Comparison of ENCODE assay signal across 9 mouse cellular contexts in the genomic region with DNA sequence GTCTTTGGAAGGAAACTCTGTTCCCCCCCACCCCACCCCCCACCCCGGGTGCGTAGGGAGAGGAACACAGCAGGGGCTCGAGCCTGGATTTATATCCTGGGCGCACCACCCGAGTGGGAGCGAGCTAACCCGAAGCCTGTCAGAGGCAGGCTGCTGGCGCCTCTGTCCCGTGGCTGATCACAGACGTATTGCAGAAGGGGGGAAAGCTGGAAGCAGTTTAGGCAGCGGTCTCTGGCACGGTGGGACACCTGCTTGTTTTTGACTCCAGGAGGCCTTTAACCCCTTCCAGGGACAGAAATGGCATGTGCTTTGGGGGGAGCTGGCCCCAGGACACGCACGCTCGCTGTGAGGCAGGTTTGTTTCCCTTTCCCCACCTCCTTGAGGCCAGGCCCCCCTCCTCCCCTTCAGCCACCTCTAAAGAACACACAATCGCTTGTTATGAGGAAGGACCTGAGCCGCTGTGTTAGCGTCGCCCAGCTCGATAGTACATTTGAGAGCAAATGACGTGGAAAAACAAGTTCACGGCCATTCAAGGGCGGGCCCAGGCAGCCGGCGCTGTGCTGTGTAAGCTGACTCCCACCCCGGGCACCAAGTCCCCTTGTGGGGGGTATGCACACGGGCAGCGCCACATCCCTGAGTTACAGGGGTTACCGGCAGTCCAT. TPM values are rescaled to one million over a fixed set of nuclear protein-coding genes. Genes with fewer than 3 reads are reported as not detected.
DNase-seq lines count a peak whose midpoint lies in the region; ATAC-seq and TF ChIP-seq lines count a peak whose summit lies in the region.
"Had no signal": no experiment of that assay in that cellular context is flagged by ENCODE, and none has a peak within 500 bp of the region (broad histone marks: within the 10 kb centered on the region; RNA-seq: fewer than 3 reads in every experiment).

No protein-coding gene starts in this region.

- peak overlapping the region; percentile 41 for H3K9ac ChIP-seq in heart, embryonic 15.5 days
- H3K9ac ChIP-seq in limb, embryonic 13.5 days: peak overlapping the region; percentile 57
- 0 out of 2 replicates have a peak overlapping the region, but pooled peaks have one; percentile 19 for H3K9ac ChIP-seq in midbrain, postnatal 0 days (replicated peaks; ENCODE audit: low read length, poor library complexity, severe bottlenecking)

- ATAC-seq in heart, embryonic 15.5 days (replicated peaks; ENCODE audit: insufficient number of reproducible peaks, insufficient read depth, low FRiP score, low read depth): peak; percentile 36; the same call in 1 of the 2 replicates
- peak; percentile 50 for ATAC-seq in limb, embryonic 13.5 days (ENCODE audit: low FRiP score, low read depth)
- no peak for ATAC-seq in midbrain, postnatal 0 days (ENCODE audit: low FRiP score)

- no peaks in the 10 kb centered on the region for H3K9me3 ChIP-seq in heart, embryonic 15.5 days (replicated peaks)
- H3K9me3 ChIP-seq in limb, embryonic 13.5 days: no peaks in the 10 kb centered on the region
- H3K9me3 ChIP-seq in midbrain, postnatal 0 days (ENCODE audit: low read length): no peaks in the 10 kb centered on the region
- H3K9me3 ChIP-seq: G1E had no signal

- H3K27me3 ChIP-seq in heart, embryonic 15.5 days: peaks cover 10% of the 10 kb centered on the region; the same call in 1 of the 2 replicates
- no peaks in the 10 kb centered on the region for H3K27me3 ChIP-seq in limb, embryonic 13.5 days
- no peaks in the 10 kb centered on the region for H3K27me3 ChIP-seq in midbrain, postnatal 0 days (ENCODE audit: insufficient read depth, low read length)

- no peak for TF ChIP-seq CTCF in midbrain, postnatal 0 days (IDR thresholded peaks at IDR 0.05)

- peak overlapping the region; percentile 26 for H3K27ac ChIP-seq in heart, embryonic 15.5 days
- peak overlapping the region; percentile 97 for H3K27ac ChIP-seq in limb, embryonic 13.5 days
- H3K27ac ChIP-seq in midbrain, postnatal 0 days (ENCODE audit: low read depth, low read length): no peak overlapping the region

- peaks cover 30% of the 10 kb centered on the region for H3K4me1 ChIP-seq in heart, embryonic 15.5 days (replicated peaks)
- H3K4me1 ChIP-seq in limb, embryonic 13.5 days: peaks cover 79% of the 10 kb centered on the region
- peaks cover 11% of the 10 kb centered on the region; the same call in 1 of the 2 replicates for H3K4me1 ChIP-seq in midbrain, postnatal 0 days (ENCODE audit: insufficient read depth, low read length)

- peak; percentile 21 to 54 for DNase-seq in heart, adult 18-20 months
- no peak for DNase-seq in heart, adult 9 months (ENCODE audit: low spot score in 2 of 2)
- peak; percentile 63 for DNase-seq in embryo, embryonic 10.5 days (ENCODE audit: low spot score)
- no peak for DNase-seq in midbrain, postnatal 0 days (ENCODE audit: low spot score)
- no peak for DNase-seq in left cerebral cortex, adult 11 months (ENCODE audit: low spot score)
- no peak for DNase-seq in layer of hippocampus, adult 9-11 months

- WGBS in heart, embryonic 15.5 days: 5% methylated on average over 29 of the region's 29 CpGs
- WGBS in limb, embryonic 13.5 days: 2% methylated on average over 29 of the region's 29 CpGs
- 11% methylated on average over 29 of the region's 29 CpGs for WGBS in midbrain, postnatal 0 days

- peak overlapping the region; percentile 38 for H3K4me3 ChIP-seq in heart, embryonic 15.5 days
- peak overlapping the region; percentile 32 for H3K4me3 ChIP-seq in limb, embryonic 13.5 days
- H3K4me3 ChIP-seq in midbrain, postnatal 0 days (ENCODE audit: low read depth, low read length): peak overlapping the region; percentile 6; the same call in 1 of the 2 replicates

- H3K4me2 ChIP-seq in heart, embryonic 15.5 days: peak overlapping the region; percentile 70
- H3K4me2 ChIP-seq in limb, embryonic 13.5 days (replicated peaks): peak overlapping the region; percentile 69
- H3K4me2 ChIP-seq in midbrain, postnatal 0 days (ENCODE audit: low read depth, low read length, poor library complexity, severe bottlenecking): peak overlapping the region; percentile 32

- H3K36me3 ChIP-seq in heart, embryonic 15.5 days: no peaks in the 10 kb centered on the region
- H3K36me3 ChIP-seq in limb, embryonic 13.5 days: peaks cover 8% of the 10 kb centered on the region
- H3K36me3 ChIP-seq in midbrain, postnatal 0 days (ENCODE audit: insufficient read depth, low read length): no peaks in the 10 kb centered on the region
- H3K36me3 ChIP-seq: G1E had no signal

RNA-seq across cellular contexts. Expression of gene Wfikkn2, which starts 2.9 kb away (rescaled TPM):
- total RNA-seq in heart, adult 18-20 months (2021): 1 to 10 TPM; 5.8 to 6.6 TPM
- 2.4 and 4.6 TPM in 2 replicates for polyA plus RNA-seq in heart, embryonic 15.5 days (2015; fragmentation: Nextera tagmentation; extraction: Ambion mirVana)
- 15.0 and 17.6 TPM in 2 replicates for polyA plus RNA-seq in limb, embryonic 13.5 days (2015; fragmentation: Nextera tagmentation; extraction: Ambion mirVana)
- 5.0 and 10.0 TPM in 2 replicates for total RNA-seq in midbrain, postnatal 0 days (2014; rRNA removed)
- 2.6 and 2.7 TPM in 2 replicates for polyA plus RNA-seq in midbrain, postnatal 0 days (2015; fragmentation: Nextera tagmentation; extraction: Ambion mirVana)

RNA-seq across cellular contexts. Expression of gene Tob1, which starts 31.6 kb away (rescaled TPM):
- total RNA-seq in heart, adult 18-20 months (2021): 10 to 100 TPM; 47.5 to 50.4 TPM
- polyA plus RNA-seq in heart, embryonic 15.5 days (2015; fragmentation: Nextera tagmentation; extraction: Ambion mirVana): 37.7 and 45.5 TPM in 2 replicates
- 30.0 and 33.9 TPM in 2 replicates for polyA plus RNA-seq in limb, embryonic 13.5 days (2015; fragmentation: Nextera tagmentation; extraction: Ambion mirVana)
- total RNA-seq in midbrain, postnatal 0 days (2014; rRNA removed): 15.6 and 20.4 TPM in 2 replicates
- 25.5 and 27.9 TPM in 2 replicates for polyA plus RNA-seq in midbrain, postnatal 0 days (2015; fragmentation: Nextera tagmentation; extraction: Ambion mirVana)

RNA-seq across cellular contexts. Expression of gene Gm21885, which starts 38.8 kb away (rescaled TPM):
- under 1 TPM in 1 of 2 experiments, not detected in 1; 0.77 TPM for total RNA-seq in heart, adult 18-20 months (2021)
- 0.30 TPM in 1 of 2 replicates, not detected in the other for polyA plus RNA-seq in heart, embryonic 15.5 days (2015; fragmentation: Nextera tagmentation; extraction: Ambion mirVana)
- 0.26 and 0.32 TPM in 2 replicates for polyA plus RNA-seq in limb, embryonic 13.5 days (2015; fragmentation: Nextera tagmentation; extraction: Ambion mirVana)
- total RNA-seq in midbrain, postnatal 0 days (2014; rRNA removed): not detected in 2 replicates
- polyA plus RNA-seq in midbrain, postnatal 0 days (2015; fragmentation: Nextera tagmentation; extraction: Ambion mirVana): not detected in 2 replicates
- total RNA-seq: G1E had no signal
- polyA plus RNA-seq: G1E had no signal

Comparison
In these comparisons a context has a peak if more than half of its experiments do, and no peak if none do; other contexts are left out.
1. DNase-seq: peak in heart, adult 18-20 months (2 of 2) and embryo, embryonic 10.5 days (single experiment); none in heart, adult 9 months (0 of 2), midbrain, postnatal 0 days (single experiment), left cerebral cortex, adult 11 months (single experiment) and layer of hippocampus, adult 9-11 months (single experiment).
2. Peak in every context shown above with its lines, with median percentiles within 50 percentile points of each other: H3K4me2 ChIP-seq, H3K4me3 ChIP-seq and H3K9ac ChIP-seq.